ENCODE assay signal across 8 mouse cellular contexts in the genomic region with DNA sequence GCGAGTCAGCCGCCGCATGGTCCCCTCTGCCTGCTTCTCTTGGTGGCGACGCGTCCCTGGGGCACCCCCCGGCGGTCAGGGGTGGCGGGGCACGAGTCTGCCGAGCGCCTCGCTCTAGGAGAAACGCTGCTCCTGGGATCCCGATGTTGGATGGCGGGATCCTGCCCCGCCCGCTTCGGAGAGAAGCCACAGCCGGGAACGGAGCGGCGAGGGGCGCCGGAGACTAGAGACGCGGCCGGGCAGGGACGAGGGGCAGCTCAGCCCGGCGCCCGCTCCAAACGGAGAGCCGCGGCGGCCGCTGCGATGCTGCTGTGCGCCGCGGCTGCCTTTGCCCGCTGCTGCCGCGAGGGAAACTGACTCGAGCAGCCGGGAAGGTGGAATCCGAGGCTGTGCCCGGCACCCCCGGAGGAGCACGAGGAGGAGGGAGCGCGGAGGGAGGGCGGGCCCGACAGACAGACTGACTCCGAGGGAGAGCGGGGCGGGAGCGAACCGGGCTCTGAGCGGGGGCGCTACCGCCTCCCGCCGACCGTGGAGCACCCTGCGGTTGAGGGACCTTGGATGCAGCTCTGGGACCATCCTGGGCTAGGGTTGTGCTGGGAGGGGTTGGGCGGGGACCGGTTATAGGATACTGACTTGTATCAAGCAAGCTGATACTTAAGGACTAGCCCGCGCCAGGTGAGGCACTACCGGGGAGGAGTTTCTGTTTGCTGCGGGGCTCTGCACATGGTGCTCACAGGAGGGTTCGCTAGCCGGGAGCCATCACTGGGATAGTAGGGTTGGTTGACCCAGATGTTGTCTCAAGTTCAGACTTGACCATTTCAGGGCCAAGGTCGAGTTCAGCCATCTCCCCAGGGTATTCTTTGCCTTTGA. TPM values are rescaled to one million over a fixed set of nuclear protein-coding genes. Genes with fewer than 3 reads are reported as not detected.
A peak's percentile ranks its signal among the peaks of the same experiment; 100 is the strongest.
DNase-seq lines count a peak whose midpoint lies in the region; ATAC-seq and TF ChIP-seq lines count a peak whose summit lies in the region.

A gene (minus strand): TSS at position 412 of the 870 bp plus-strand sequence.

- peaks cover 7% of the 10 kb centered on the region; the same call in 1 of the 2 replicates for H3K9me3 ChIP-seq in intestine, embryonic 14.5 days (ENCODE audit: control insufficient read depth, low read length)
- H3K9me3 ChIP-seq in midbrain, embryonic 15.5 days, result no peaks in the 10 kb centered on the region
- H3K9me3 ChIP-seq in stomach, embryonic 15.5 days, result no peaks in the 10 kb centered on the region

- H3K4me3 ChIP-seq in gastrocnemius, adult 2 months, result peak within 1 kb of the TSS; percentile 71
- peak within 1 kb of the TSS; percentile 44 for H3K4me3 ChIP-seq in intestine, embryonic 14.5 days (ENCODE audit: low read depth, low read length)
- peak within 1 kb of the TSS; percentile 67 for H3K4me3 ChIP-seq in midbrain, embryonic 15.5 days
- H3K4me3 ChIP-seq in stomach, embryonic 15.5 days (replicated peaks), result peak within 1 kb of the TSS; percentile 49

- H3K4me2 ChIP-seq in intestine, embryonic 14.5 days (ENCODE audit: low read length), result peak within 1 kb of the TSS; percentile 93
- H3K4me2 ChIP-seq in midbrain, embryonic 15.5 days, result peak within 1 kb of the TSS; percentile 90
- peak within 1 kb of the TSS; percentile 96 for H3K4me2 ChIP-seq in stomach, embryonic 15.5 days

- peaks cover 52% of the 10 kb centered on the region for H3K27me3 ChIP-seq in intestine, embryonic 14.5 days (replicated peaks; ENCODE audit: control insufficient read depth, insufficient read depth, low read length)
- H3K27me3 ChIP-seq in midbrain, embryonic 15.5 days (replicated peaks), result peaks cover 13% of the 10 kb centered on the region
- H3K27me3 ChIP-seq in stomach, embryonic 15.5 days (replicated peaks), result peaks cover 40% of the 10 kb centered on the region

- TF ChIP-seq CTCF in gastrocnemius, adult 2 months (IDR thresholded peaks at IDR 0.05), result peak; percentile 53

- H3K4me1 ChIP-seq in intestine, embryonic 14.5 days (replicated peaks; ENCODE audit: control insufficient read depth, insufficient read depth, low read length), result 0 out of 2 replicates have a peak, but pooled peaks cover 6% of the 10 kb centered on the region
- peaks cover 34% of the 10 kb centered on the region for H3K4me1 ChIP-seq in midbrain, embryonic 15.5 days
- H3K4me1 ChIP-seq in stomach, embryonic 15.5 days, result peaks cover 10% of the 10 kb centered on the region

- WGBS in intestine, embryonic 14.5 days, result under 1% methylated on average over 64 of the region's 75 CpGs
- WGBS in midbrain, embryonic 15.5 days, result under 1% methylated on average over 74 of the region's 75 CpGs
- WGBS in stomach, embryonic 15.5 days, result under 1% methylated on average over 73 of the region's 75 CpGs

- H3K27ac ChIP-seq in gastrocnemius, adult 2 months, result no peak within 1 kb of the TSS
- no peak within 1 kb of the TSS for H3K27ac ChIP-seq in intestine, embryonic 14.5 days (ENCODE audit: low read depth)
- peak within 1 kb of the TSS; percentile 81 for H3K27ac ChIP-seq in midbrain, embryonic 15.5 days
- H3K27ac ChIP-seq in stomach, embryonic 15.5 days, result no peak within 1 kb of the TSS

- DNase-seq in gastrocnemius, adult 18-20 months (ENCODE audit: low spot score), result peak; percentile 9
- no peak for DNase-seq in gastrocnemius, postnatal 36 days
- peak; percentile 50 to 66 for DNase-seq in cerebellum, postnatal 25 days
- DNase-seq in gastrocnemius, adult 2 months, result peak; percentile 52
- DNase-seq in intestine, embryonic 14.5 days (ENCODE audit: low spot score), result peak; percentile 84
- DNase-seq in left cerebral cortex, postnatal 14 days (ENCODE audit: low spot score in 2 of 2), result peak; percentile 65 to 69

- peak; percentile 73 for ATAC-seq in intestine, embryonic 14.5 days (replicated peaks; ENCODE audit: low FRiP score, low TSS enrichment, low read depth)
- ATAC-seq in midbrain, embryonic 15.5 days (replicated peaks), result peak; percentile 77
- peak; percentile 68 for ATAC-seq in stomach, embryonic 15.5 days (ENCODE audit: insufficient read depth, low FRiP score, low read depth)

- H3K36me3 ChIP-seq in intestine, embryonic 14.5 days (ENCODE audit: control insufficient read depth, insufficient read depth, low read length), result no peaks in the 10 kb centered on the region
- no peaks in the 10 kb centered on the region for H3K36me3 ChIP-seq in midbrain, embryonic 15.5 days (replicated peaks)
- H3K36me3 ChIP-seq in stomach, embryonic 15.5 days, result no peaks in the 10 kb centered on the region

- peak within 1 kb of the TSS; percentile 36; the same call in 1 of the 2 replicates for H3K9ac ChIP-seq in intestine, embryonic 14.5 days (ENCODE audit: low read length)
- H3K9ac ChIP-seq in midbrain, embryonic 15.5 days, result peak within 1 kb of the TSS; percentile 64
- H3K9ac ChIP-seq in stomach, embryonic 15.5 days, result no peak within 1 kb of the TSS

- intact Hi-C loops in gastrocnemius, postnatal 36 days (cut with DNase I), result no loop called here
- intact Hi-C loops in gastrocnemius, adult 2 months (cut with DNase I), result no loop called here
- intact Hi-C loops in left cerebral cortex, postnatal 14 days (cut with DNase I), result loop anchor here (5.0 to 10.0 kb wide), 2 partner anchors 323 to 405 kb away; no protein-coding TSS in a partner anchor

RNA-seq across cellular contexts. Expression of the gene that starts here (rescaled TPM):
- total RNA-seq in gastrocnemius, adult 18-20 months (2021), result not detected
- total RNA-seq in gastrocnemius, postnatal 36 days (2021), result not detected
- not detected for total RNA-seq in gastrocnemius, adult 2 months (2021)
- polyA plus RNA-seq in intestine, embryonic 14.5 days (2014; fragmentation: Nextera tagmentation; extraction: Ambion mirVana), result 0.94 and 1.2 TPM in 2 replicates
- 10 to 100 TPM; 18.2 to 19.1 TPM for total RNA-seq in left cerebral cortex, postnatal 14 days (2021)
- 21.7 and 23.7 TPM in 2 replicates for polyA plus RNA-seq in midbrain, embryonic 15.5 days (2015; fragmentation: Nextera tagmentation; extraction: Ambion mirVana)
- polyA plus RNA-seq in stomach, embryonic 15.5 days (2015; fragmentation: Nextera tagmentation; extraction: Ambion mirVana), result 0.28 and 0.32 TPM in 2 replicates

Comparison
In these comparisons a context has a peak if more than half of its experiments do, and no peak if none do; other contexts are left out.
1. RNA of the gene that starts here (total RNA-seq): 18.2 to 19.1 TPM in left cerebral cortex, postnatal 14 days; not detected in gastrocnemius, postnatal 36 days, not detected in gastrocnemius, adult 18-20 months and not detected in gastrocnemius, adult 2 months; every median in the first group is over 10 times any median in the second.
2. RNA of the gene that starts here (polyA plus RNA-seq): 21.7 to 23.7 TPM in midbrain, embryonic 15.5 days; 0.94 to 1.2 TPM in intestine, embryonic 14.5 days and 0.28 to 0.32 TPM in stomach, embryonic 15.5 days; every median in the first group is over 10 times any median in the second.
3. Peak in DNase-seq in gastrocnemius, adult 18-20 months; RNA of the gene not detected or under 1 TPM.
4. Peak in DNase-seq and H3K4me3 ChIP-seq in gastrocnemius, adult 2 months; RNA of the gene not detected or under 1 TPM.
5. Peak in ATAC-seq, H3K4me3 ChIP-seq and H3K4me2 ChIP-seq in stomach, embryonic 15.5 days; RNA of the gene not detected or under 1 TPM.
6. DNase-seq: peak in cerebellum, postnatal 25 days (2 of 2), intestine, embryonic 14.5 days (single experiment) and left cerebral cortex, postnatal 14 days (2 of 2); none in gastrocnemius, postnatal 36 days (0 of 2).
7. Peak in every context shown above with its lines, with median percentiles within 50 percentile points of each other: H3K4me3 ChIP-seq, ATAC-seq and H3K4me2 ChIP-seq.